Mouse (Mus musculus): ENCODE data around the gene Gapdh. TPM values are rescaled to one million over a fixed set of nuclear protein-coding genes. Genes with fewer than 3 reads are reported as not detected.
"Not testable (repeated sequence)": the region's sequence is repeated elsewhere in the genome, so short reads cannot be mapped to it uniquely, and the experiment has no call there.

The Gapdh gene
- total RNA-seq, 1 experiment from 2014 or later = 879 TPM

DNA sequence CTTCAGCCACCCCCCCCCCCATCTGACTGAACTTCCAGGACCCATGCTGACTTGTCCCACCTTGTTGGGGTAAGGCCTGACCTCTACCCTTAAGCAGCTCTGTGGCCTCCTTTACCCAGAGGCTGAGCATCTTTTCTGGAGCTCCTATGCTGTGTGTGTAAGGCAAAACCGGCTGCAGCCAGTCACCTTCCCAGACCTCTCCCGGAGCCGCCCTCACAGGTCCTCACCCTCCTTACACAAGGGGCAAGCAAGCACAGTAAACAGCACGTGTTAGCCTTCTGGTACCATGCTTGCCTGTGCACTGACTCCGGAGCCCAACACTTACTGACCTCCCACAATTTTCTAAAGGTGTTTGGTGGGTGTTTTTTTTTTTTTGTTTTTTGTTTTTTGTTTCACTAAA lies 9.2 kb upstream of the Gapdh start:
- ATAC-seq (replicated peaks in 1 of 2; ENCODE audit: insufficient read depth in 1 of 2, low FRiP score in 2 of 2, low TSS enrichment in 1 of 2, low read depth in 1 of 2, poor library complexity in 2 of 2, severe bottlenecking in 2 of 2) = no peak

DNA sequence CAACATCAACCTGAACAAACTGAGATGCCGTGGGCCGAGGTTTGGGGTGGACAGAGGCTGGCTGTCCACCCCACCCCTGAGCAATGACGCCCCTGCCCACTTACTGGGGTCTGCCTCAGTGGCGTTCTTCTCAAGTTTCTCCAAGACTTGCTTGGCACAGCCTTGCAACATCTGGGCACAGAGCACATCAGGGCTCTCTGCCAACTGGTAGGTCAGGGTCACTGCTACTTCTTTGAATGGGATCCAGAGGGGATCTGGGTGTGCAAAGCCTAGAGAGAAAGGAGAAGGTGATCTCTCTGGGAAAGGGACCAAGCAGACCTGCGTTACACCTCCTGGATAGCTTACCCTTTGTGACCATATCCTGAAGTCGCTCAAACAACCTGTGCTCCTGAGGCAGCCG lies 7.0 kb upstream of the Gapdh start:
- ATAC-seq (replicated peaks in 1 of 2; ENCODE audit: insufficient read depth in 1 of 2, low FRiP score in 2 of 2, low TSS enrichment in 1 of 2, low read depth in 1 of 2, poor library complexity in 2 of 2, severe bottlenecking in 2 of 2) = no peak

DNA sequence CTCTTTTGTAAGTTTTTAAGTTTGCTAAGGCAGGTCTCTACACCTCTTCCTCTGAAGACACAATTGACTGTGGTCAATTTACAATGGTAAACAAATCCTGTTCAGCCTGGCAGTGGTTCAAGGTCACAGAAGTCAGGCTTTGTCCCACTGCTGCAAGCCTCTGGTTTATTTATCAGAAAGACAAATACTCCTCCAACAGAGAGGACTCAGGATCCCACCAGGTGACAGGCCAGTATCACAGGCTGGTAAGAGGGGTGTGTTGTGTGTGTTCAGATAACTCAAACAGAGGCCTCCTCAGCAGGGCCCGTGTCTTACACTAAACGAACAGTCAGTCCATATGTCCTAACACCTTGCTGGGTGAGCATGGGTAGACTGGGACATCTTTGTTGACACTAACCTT lies 6.2 kb upstream of the Gapdh start:
- ATAC-seq (replicated peaks in 1 of 2; ENCODE audit: insufficient read depth in 1 of 2, low FRiP score in 2 of 2, low TSS enrichment in 1 of 2, low read depth in 1 of 2, poor library complexity in 2 of 2, severe bottlenecking in 2 of 2) = no peak

DNA sequence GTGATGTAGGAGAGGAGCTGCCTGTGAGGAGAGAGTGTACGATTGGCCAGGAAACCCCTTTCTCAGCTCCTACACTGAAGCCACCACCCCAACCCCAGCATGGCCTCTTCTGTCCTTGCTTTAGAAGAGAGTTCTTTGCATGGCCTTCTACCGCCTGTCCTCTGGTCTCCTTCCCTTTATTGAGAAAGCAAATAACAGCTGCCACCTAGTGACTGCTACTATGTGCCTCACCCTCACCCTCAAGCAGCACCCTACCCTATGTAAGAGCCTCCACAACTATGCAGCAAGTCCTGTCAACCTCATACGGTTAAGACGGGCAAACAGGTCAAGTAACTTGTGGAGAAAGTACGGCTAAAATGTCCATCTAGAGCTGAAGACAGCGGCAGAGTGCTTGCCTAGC lies 3.9 kb upstream of the Gapdh start:
- no peak for ATAC-seq (replicated peaks in 1 of 2; ENCODE audit: insufficient read depth in 1 of 2, low FRiP score in 2 of 2, low TSS enrichment in 1 of 2, low read depth in 1 of 2, poor library complexity in 2 of 2, severe bottlenecking in 2 of 2)

DNA sequence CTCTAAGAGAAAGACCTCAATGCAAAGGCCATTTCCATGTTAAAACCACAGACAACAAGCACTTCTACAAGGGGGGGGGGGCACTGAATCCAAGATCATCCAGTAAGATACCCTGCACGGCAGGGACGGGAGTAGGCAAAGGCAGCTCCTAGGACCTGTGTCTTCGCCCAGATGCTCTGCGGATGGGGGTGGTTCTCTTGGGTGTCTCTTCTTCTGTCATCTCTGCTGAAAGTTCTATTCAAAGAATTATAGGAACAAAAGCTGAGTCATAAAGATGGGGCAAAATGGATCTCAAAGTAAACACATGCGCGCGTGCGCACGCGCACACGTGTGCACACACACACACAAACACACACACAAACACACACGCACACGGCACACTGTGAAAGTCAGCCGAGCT lies 1.8 kb upstream of the Gapdh start:
- ATAC-seq (replicated peaks in 1 of 2; ENCODE audit: insufficient read depth in 1 of 2, low FRiP score in 2 of 2, low TSS enrichment in 1 of 2, low read depth in 1 of 2, poor library complexity in 2 of 2, severe bottlenecking in 2 of 2) = no peak

DNA sequence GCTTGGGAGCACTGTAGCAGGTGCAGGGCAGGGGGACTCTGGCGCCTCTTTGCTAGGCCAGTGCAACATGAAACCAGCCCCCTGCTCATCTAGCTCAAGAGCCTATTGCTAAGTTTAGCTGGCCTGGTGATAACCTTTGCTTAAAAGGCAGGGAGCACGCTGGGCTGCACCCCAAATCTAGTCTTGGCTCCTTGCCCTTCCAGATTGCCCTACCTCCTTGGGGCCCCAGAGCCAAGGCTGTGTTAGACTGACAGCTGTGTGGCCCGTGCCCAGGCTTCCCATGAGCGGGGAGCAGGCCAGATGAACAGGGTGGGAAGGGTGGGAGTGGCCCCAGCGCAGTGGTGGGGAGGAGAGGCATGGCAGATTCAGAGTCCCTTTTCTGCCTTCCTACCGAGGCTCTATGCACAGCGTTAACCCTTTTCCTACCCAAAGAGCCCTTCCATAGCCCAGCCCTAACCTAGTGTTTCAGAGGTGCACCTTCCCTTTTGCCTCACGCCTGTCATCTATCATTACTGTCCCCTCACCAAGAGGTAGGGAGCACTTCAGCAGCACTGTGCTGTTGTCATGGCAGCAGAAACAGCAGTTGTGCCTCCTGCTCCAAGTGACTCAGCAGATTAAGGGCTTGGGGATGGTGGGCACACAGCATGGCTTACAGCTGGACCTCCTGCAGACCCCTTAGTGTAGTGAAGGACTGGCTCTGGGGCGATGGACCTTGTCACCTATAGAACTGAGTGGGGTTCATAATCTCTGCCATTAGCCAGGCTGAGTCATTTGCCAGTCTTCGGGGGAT lies 789 bp upstream of the Gapdh start:
- ATAC-seq (replicated peaks in 1 of 2; ENCODE audit: insufficient read depth in 1 of 2, low FRiP score in 2 of 2, low TSS enrichment in 1 of 2, low read depth in 1 of 2, poor library complexity in 2 of 2, severe bottlenecking in 2 of 2) = no peak

DNA sequence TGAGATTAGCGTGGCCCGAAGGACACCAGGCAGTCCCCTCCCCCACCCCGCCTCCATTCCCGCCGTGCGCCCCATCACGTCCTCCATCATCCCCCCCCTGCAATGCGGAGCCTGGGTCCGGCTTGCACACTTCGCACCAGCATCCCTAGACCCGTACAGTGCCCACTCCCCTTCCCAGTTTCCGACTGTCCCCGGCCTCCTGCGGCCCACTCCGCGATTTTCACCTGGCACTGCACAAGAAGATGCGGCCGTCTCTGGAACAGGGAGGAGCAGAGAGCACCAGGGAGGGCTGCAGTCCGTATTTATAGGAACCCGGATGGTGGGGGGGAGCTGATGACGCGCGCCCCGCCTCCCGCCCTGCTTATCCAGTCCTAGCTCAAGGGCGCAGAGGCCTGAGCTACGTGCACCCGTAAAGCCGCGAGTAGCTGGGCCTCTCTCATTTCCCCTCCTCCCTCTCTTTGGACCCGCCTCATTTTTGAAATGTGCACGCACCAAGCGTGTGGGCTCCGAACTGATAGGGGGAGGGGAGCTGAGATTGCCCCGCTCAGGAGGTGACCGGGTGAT lies 857 bp downstream of the Gapdh start:
- peak; percentile 81 to 89 for ATAC-seq (replicated peaks in 1 of 2; ENCODE audit: insufficient read depth in 1 of 2, low FRiP score in 2 of 2, low TSS enrichment in 1 of 2, low read depth in 1 of 2, poor library complexity in 2 of 2, severe bottlenecking in 2 of 2)

DNA sequence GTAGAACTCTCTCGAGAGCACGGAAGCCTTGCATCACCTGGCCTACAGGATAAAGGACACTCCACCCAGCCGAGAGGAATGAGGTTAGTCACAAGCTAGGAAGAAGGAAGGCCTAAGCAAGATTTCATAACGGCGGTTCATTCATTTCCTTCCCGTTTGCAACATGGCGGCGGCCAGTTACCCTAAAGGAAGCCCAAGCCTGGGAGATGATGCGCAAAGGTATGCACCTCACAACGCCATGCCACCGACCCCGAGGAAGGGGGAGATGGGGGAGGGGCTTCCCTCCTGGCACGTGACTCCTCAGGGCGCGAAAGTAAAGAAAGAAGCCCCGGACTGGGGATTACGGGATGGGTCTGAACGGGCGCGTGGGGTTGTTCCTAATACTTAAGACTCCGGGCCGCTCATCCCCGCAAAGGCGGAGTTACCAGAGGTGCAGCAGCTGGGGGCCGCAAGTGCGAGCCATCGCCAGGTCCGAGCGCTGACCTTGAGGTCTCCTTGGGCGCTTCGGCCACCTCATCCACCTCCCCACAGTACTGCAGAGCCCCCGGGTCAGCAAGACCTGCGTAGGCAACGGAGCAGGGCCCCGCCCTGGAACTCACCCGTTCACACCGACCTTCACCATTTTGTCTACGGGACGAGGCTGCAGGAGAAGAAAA lies 1.5 kb downstream of the Gapdh start:
- peak; percentile 6 to 27; a peak in 2 of 4 replicates for ATAC-seq (replicated peaks in 1 of 2; ENCODE audit: insufficient read depth in 1 of 2, low FRiP score in 2 of 2, low TSS enrichment in 1 of 2, low read depth in 1 of 2, poor library complexity in 2 of 2, severe bottlenecking in 2 of 2)

DNA sequence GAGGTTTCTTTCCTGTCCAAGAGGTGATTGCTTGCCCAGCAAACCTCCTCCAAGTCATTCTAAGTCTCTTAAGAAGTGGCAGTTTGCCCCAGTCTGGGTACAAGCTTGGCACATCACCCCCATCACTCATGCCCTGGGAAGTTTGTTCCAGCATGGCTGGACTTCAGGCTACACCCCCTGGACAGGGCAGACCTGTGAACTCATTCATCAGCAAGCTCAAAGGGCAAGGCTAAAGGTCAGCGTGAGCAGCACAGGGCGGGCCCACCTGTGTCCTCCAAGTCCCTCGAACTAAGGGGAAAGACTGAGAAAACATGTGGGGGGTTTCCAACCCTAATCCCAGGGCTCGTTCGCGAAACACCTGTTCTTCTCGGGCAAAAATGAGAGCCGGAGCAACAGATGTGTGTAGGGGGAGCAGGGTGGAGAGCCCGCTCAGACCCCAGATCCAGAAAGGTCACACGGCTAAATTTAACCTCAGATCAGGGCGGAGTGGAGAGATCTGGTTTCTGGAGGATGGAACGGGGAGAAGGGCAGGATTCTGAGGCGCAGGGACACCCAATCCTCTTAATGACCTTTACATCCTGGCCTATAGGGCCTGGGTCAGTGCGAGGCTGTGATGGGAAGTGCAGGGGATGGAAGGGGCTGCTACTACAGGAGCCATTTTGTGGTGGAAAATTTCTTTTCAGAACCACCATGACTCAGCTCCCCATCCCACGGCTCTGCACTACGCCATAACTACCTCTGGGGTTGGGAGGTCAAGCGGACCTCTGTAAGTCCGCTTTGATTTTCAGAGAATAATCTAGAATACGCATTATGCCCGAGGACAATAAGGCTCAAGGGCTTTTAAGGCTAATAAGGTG lies 2.2 kb downstream of the Gapdh start:
- peak in 1 of 2 experiments; percentile 8; a peak in 1 of 4 replicates for ATAC-seq (replicated peaks in 1 of 2; ENCODE audit: insufficient read depth in 1 of 2, low FRiP score in 2 of 2, low TSS enrichment in 1 of 2, low read depth in 1 of 2, poor library complexity in 2 of 2, severe bottlenecking in 2 of 2)

DNA sequence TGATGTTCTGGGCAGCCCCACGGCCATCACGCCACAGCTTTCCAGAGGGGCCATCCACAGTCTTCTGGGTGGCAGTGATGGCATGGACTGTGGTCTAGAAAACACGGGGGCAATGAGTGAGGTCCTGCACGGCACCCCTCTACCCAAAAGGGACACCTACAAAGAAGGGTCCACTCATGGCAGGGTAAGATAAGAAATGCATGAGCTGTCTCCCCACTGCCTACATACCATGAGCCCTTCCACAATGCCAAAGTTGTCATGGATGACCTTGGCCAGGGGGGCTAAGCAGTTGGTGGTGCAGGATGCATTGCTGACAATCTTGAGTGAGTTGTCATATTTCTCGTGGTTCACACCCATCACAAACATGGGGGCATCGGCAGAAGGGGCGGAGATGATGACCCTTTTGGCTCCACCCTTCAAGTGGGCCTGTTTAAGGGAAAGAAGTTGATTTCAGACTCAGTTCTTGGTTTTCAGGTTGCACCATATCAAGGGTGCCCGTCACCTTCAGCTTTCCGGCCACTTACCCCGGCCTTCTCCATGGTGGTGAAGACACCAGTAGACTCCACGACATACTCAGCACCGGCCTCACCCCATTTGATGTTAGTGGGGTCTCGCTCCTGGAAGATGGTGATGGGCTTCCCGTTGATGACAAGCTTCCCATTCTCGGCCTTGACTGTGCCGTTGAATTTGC lies 3.5 kb downstream of the Gapdh start:
- ATAC-seq (replicated peaks in 1 of 2; ENCODE audit: insufficient read depth in 1 of 2, low FRiP score in 2 of 2, low TSS enrichment in 1 of 2, low read depth in 1 of 2, poor library complexity in 2 of 2, severe bottlenecking in 2 of 2) = not testable (repeated sequence)

DNA sequence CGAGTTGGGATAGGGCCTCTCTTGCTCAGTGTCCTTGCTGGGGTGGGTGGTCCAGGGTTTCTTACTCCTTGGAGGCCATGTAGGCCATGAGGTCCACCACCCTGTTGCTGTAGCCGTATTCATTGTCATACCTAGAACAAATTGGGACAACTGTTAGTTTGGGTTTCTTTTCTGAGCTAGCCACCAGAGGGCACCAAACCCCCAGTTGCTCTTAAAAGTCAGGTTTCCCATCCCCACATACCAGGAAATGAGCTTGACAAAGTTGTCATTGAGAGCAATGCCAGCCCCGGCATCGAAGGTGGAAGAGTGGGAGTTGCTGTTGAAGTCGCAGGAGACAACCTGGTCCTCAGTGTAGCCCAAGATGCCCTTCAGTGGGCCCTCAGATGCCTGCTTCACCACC lies 4.3 kb downstream of the Gapdh start:
- not testable (repeated sequence) for ATAC-seq (replicated peaks in 1 of 2; ENCODE audit: insufficient read depth in 1 of 2, low FRiP score in 2 of 2, low TSS enrichment in 1 of 2, low read depth in 1 of 2, poor library complexity in 2 of 2, severe bottlenecking in 2 of 2)

DNA sequence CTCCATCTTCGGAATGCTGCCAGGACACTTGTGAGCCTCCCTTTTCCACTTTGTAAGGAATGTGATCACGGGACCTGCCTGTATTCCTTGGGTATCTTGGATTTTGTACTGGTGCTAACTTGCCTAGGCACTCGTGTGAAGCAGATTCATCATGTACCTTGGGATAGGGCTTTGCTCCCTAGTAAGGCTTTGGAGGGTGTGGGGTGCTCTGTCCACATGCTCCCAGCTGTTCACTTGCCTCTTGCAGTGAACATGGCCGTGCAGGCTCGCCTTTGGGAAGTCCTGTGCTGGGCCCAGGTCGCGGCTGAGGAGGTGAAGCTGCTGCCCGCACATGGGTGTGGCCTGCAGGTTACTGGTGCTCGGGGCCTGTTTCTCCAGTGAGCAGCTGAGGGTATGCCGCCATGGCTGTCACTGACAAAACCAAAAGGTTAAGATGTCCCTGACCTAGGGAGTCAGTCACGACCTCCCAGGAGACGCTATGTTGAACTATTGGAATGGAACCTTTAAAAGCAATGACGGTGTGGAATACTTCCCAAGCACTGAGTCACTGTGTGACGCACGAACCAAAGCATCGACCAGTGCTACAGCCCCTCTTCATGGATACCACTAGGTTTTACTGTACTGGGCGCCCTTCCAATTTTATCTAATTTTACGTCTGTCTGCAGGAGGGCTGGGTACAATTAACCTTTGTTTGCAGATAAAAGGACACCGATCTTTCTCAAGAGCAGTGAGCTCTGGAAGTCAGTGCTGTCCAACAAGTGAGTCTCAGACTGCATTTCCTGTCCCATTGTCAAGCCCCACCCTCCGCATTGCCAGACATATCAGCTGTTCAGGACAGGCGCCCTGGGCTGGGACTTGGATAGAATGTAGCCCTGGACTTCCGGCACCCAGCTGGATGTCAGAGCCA lies 5.2 kb downstream of the Gapdh start:
- no peak for ATAC-seq (replicated peaks in 1 of 2; ENCODE audit: insufficient read depth in 1 of 2, low FRiP score in 2 of 2, low TSS enrichment in 1 of 2, low read depth in 1 of 2, poor library complexity in 2 of 2, severe bottlenecking in 2 of 2)

DNA sequence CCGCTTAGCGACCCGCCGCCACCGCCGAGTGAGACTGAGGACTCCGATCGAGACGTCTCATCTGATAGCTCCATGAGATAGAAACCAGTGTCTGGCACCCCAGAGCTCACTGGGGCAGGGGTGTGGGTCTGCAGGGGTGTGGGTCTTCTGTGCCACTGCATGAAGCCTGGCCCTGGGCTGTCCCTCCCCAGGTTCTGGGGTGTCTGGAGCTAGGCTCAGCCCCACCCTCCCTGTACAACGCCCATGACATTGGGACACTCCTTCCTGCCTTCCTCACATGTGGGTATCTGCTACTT lies 5.8 kb downstream of the Gapdh start:
- no peak for ATAC-seq (replicated peaks in 1 of 2; ENCODE audit: insufficient read depth in 1 of 2, low FRiP score in 2 of 2, low TSS enrichment in 1 of 2, low read depth in 1 of 2, poor library complexity in 2 of 2, severe bottlenecking in 2 of 2)

DNA sequence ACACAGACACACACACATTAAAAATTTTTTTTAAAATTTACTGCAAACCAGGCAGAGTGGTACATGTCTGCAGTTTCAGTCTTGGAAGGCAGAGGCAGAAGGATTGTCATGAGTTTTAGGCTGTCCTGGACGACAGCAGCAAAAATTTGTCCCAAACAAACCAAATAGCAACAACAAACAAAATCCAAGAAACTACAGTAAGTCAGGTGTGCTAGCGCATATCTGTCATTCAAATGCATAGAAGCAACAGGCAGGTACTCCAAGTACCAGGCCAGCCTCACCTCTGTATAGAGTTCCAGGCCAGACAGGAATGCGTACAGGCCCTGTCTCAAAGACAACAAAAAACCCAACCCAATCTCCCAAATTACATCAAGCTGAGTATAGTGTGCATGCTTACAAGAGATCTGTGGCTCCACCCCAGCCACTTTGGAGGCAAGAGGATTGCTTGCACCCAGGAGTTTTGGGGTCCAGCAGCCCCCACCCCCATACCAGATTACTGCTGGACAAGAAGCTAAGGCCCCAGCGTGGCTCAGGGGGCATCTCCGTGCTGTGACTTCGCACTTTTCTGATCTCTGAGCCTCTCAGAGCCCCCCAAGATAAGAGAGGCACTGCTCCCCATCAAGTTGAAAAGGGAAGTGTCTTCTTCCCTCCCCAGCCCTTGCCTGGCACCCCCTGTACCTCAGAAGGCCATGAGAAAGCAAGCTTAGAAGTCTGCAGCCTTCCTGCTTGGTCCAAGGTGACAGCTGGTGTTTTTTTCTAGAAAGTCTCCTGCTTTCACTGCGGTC lies 6.3 kb downstream of the Gapdh start:
- no peak for ATAC-seq (replicated peaks in 1 of 2; ENCODE audit: insufficient read depth in 1 of 2, low FRiP score in 2 of 2, low TSS enrichment in 1 of 2, low read depth in 1 of 2, poor library complexity in 2 of 2, severe bottlenecking in 2 of 2)

DNA sequence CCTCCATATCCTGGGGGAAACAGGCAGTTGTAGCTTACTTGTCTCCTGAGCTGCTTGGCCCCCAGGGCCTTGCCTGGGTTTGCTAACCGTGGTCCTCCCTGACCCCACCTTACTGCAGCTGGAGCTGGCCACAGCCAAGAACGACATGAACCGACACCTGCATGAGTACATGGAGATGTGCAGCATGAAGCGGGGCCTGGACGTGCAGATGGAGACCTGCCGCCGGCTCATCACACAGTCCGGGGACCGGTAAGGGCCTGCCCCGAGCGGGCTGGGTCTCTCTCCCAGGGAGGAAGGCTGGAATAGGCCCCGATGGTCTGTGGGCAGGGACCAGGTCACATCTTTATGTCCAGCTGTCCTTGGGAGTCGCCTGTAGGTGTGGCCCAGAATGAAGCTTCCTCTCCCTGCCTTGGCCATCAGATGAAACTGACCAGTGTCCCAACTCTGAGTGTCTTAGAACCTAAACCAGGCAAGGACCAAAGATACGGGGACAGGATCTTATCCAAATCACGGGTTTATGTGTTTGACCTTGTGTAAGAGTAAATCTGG lies 7.2 kb downstream of the Gapdh start:
- ATAC-seq (replicated peaks in 1 of 2; ENCODE audit: insufficient read depth in 1 of 2, low FRiP score in 2 of 2, low TSS enrichment in 1 of 2, low read depth in 1 of 2, poor library complexity in 2 of 2, severe bottlenecking in 2 of 2) = no peak

Measured in hematopoietic stem cell, adult 5-6 weeks (primary cell).